Mouse (Mus musculus) ES-Bruce4 (cell line): Measurements from ENCODE around the gene Creld2.

Source experiments
- CTCF ChIP-seq: IDR thresholded peaks from one replicate; pipeline ENCODE4 v1.8.1; 2011; ENCODE audit warnings: low read depth, low read length
- EP300 ChIP-seq: IDR thresholded peaks from 2 replicates; pipeline ENCODE4 v1.6.1; 2011; ENCODE audit warnings: low read depth, low read length; ENCODE audit not compliant: insufficient read depth
- POLR2A ChIP-seq: IDR thresholded peaks from one replicate; pipeline ENCODE4 v1.8.1; 2011; ENCODE audit warnings: low read length; ENCODE audit not compliant: insufficient read depth

GRCm38 (mm10) chr15:88799950-88800371 is 19.5 kb upstream of the Creld2 start:
- no peak for TF ChIP-seq POLR2A
- TF ChIP-seq EP300 = no peak
- TF ChIP-seq CTCF = no peak
